Mouse (Mus musculus) lung, adult 2 months (tissue): Measurements from ENCODE around the gene Btbd16. TPM values are rescaled to one million over a fixed set of nuclear protein-coding genes. Genes with fewer than 3 reads are reported as not detected.

Source experiments
- DNase-seq: peaks from one replicate; pipeline ENCODE4 v3.0.0; 2022
- H3K4me1 ChIP-seq: fragments of 200-500 bp; 2 replicates; pipeline ENCODE4 v1.6.1; 2011; ENCODE audit warnings: low read length; ENCODE audit not compliant: control insufficient read depth, insufficient read depth
- H3K4me3 ChIP-seq: fragments of 200-500 bp; replicated peaks from 2 replicates; pipeline ENCODE3; 2011; ENCODE audit warnings: low read depth, mild to moderate bottlenecking, control low read depth, low read length; ENCODE audit errors: extremely low read depth
- CTCF ChIP-seq: fragments of 200-500 bp; IDR thresholded peaks from 2 replicates; pipeline ENCODE4 v1.5.1; 2011; ENCODE audit warnings: mild to moderate bottlenecking, low read length, control low read depth; ENCODE audit not compliant: insufficient read depth
- POLR2A ChIP-seq: fragments of 200-500 bp; IDR thresholded peaks from 2 replicates; pipeline ENCODE4 v1.6.1; 2011; ENCODE audit warnings: low read depth, mild to moderate bottlenecking, control low read depth, low read length, borderline replicate concordance; ENCODE audit errors: extremely low read depth
- WGBS: fragments of 180-500 bp; shearing (Covaris S2); methylation state at CpG from one replicate; pipeline ENCODE4 v1.1.7; 2018; 5-methylcytosine and 5-hydroxymethylcytosine counted together
- polyA plus RNA-seq: library from polyadenylated mRNA; depleted of rRNA; stranded (reverse); fragments of >200 nt; gene quantifications from 2 replicates; pipeline ENCODE4 v1.2.3, GENCODE M21; 2012

The Btbd16 gene
- polyA plus RNA-seq, 1 experiment: not detected

- TF ChIP-seq POLR2A (no peak), CTCF (no peak)
- Histone ChIP-seq H3K4me1 (no peaks in the 10 kb centered on the region), H3K4me3 (no peak overlapping the region)
- DNase-seq: no peak
- WGBS: 63% methylated on average over 9 of the region's 9 CpGs
Observed at GRCm38 (mm10) chr7:130827844-130828403, 54.1 kb downstream of the Btbd16 start.

- Histone ChIP-seq H3K4me3 (no peak overlapping the region), H3K4me1 (no peaks in the 10 kb centered on the region)
- WGBS: 71% methylated on average over 10 of the region's 10 CpGs
- DNase-seq: no peak
- TF ChIP-seq POLR2A: no peak
- TF ChIP-seq CTCF: no peak
Observed at GRCm38 (mm10) chr7:130828475-130828874, 54.6 kb downstream of the Btbd16 start.

- TF ChIP-seq CTCF (no peak), POLR2A (no peak)
- Histone ChIP-seq H3K4me3 (no peak overlapping the region), H3K4me1 (no peaks in the 10 kb centered on the region)
- WGBS: 93% methylated on average over 5 of the region's 5 CpGs
- no peak for DNase-seq
Observed at GRCm38 (mm10) chr7:130831586-130831985, 57.7 kb downstream of the Btbd16 start.

GRCm38 (mm10) chr7:130834299-130834698, 60.4 kb downstream of the Btbd16 start:
- WGBS: 36% methylated on average over 21 of the region's 21 CpGs
- Histone ChIP-seq H3K4me3 (no peak overlapping the region), H3K4me1 (no peaks in the 10 kb centered on the region)
- TF ChIP-seq CTCF (no peak), POLR2A (no peak)
- DNase-seq: no peak

GRCm38 (mm10) chr7:130834958-130835861, 61.3 kb downstream of the Btbd16 start:
- H3K4me3 ChIP-seq: no peak overlapping the region
- TF ChIP-seq CTCF (no peak), POLR2A (no peak)
- 35% methylated on average over 18 of the region's 18 CpGs for WGBS
- DNase-seq: no peak
- no peaks in the 10 kb centered on the region for H3K4me1 ChIP-seq

GRCm38 (mm10) chr7:130836066-130836465, 62.2 kb downstream of the Btbd16 start:
- WGBS: 88% methylated on average over 9 of the region's 9 CpGs
- H3K4me1 ChIP-seq: no peaks in the 10 kb centered on the region
- TF ChIP-seq CTCF (no peak), POLR2A (no peak)
- no peak for DNase-seq
- no peak overlapping the region for H3K4me3 ChIP-seq

- WGBS: 63% methylated on average over 12 of the region's 12 CpGs
- Histone ChIP-seq H3K4me3 (no peak overlapping the region), H3K4me1 (no peaks in the 10 kb centered on the region)
- TF ChIP-seq POLR2A (no peak), CTCF (no peak)
- DNase-seq: no peak
Observed at GRCm38 (mm10) chr7:130837941-130838657, 64.2 kb downstream of the Btbd16 start.

GRCm38 (mm10) chr7:130838658-130839025, 64.8 kb downstream of the Btbd16 start:
- DNase-seq: no peak
- Histone ChIP-seq H3K4me3 (no peak overlapping the region), H3K4me1 (no peaks in the 10 kb centered on the region)
- WGBS: 73% methylated on average over 3 of the region's 3 CpGs
- TF ChIP-seq CTCF (no peak), POLR2A (no peak)

GRCm38 (mm10) chr7:130839380-130840100, 65.7 kb downstream of the Btbd16 start:
- DNase-seq: no peak
- WGBS: 77% methylated on average over 12 of the region's 12 CpGs
- Histone ChIP-seq H3K4me1 (no peaks in the 10 kb centered on the region), H3K4me3 (no peak overlapping the region)
- TF ChIP-seq CTCF (no peak), POLR2A (no peak)
